Mouse (Mus musculus): ENCODE measurements around the gene Nmrk2.

- TF ChIP-seq POLR2A (IDR thresholded peaks at IDR 0.05; ENCODE audit: control insufficient read depth, low read depth, low read length) (no peak), CTCF (IDR thresholded peaks at IDR 0.05; ENCODE audit: control insufficient read depth, insufficient read depth, insufficient replicate concordance, low read depth, low read length) (no peak)
Observed at GRCm38 (mm10) chr10:81178927-81179326, 22.9 kb downstream of the Nmrk2 start.

Measured in testis, adult 2 months (tissue).